Mouse (Mus musculus): ENCODE data around the gene Elf1. TPM values are rescaled to one million over a fixed set of nuclear protein-coding genes. Genes with fewer than 3 reads are reported as not detected.

Gene Elf1
- polyA plus RNA-seq, 1 experiment from 2014 or later, result 18.5 TPM

GRCm38 (mm10) chr14:79486617-79486992 is 5.6 kb downstream of the Elf1 start:
- 17% methylated on average over 8 of the region's 8 CpGs for WGBS
- no peaks in the 10 kb centered on the region for H3K27me3 ChIP-seq (ENCODE audit: control insufficient read depth, insufficient read depth, low read length)

GRCm38 (mm10) chr14:79486993-79487731 is 6.2 kb downstream of the Elf1 start:
- Histone ChIP-seq H3K9ac (ENCODE audit: low read depth, low read length) (peak overlapping the region; percentile 35; the same call in 1 of the 2 replicates), H3K4me2 (replicated peaks; ENCODE audit: low read depth, low read length) (peak overlapping the region; percentile 53), H3K9me3 (ENCODE audit: control insufficient read depth, low read length) (no peaks in the 10 kb centered on the region), H3K27me3 (ENCODE audit: control insufficient read depth, insufficient read depth, low read length) (no peaks in the 10 kb centered on the region), H3K27ac (ENCODE audit: low read depth, low read length) (peak overlapping the region; percentile 18; the same call in 1 of the 2 replicates), H3K4me3 (ENCODE audit: low read length) (peak overlapping the region; percentile 31), H3K36me3 (ENCODE audit: control insufficient read depth, insufficient read depth, low read length) (no peaks in the 10 kb centered on the region), H3K4me1 (ENCODE audit: control insufficient read depth, insufficient read depth, low read length) (peaks cover 22% of the 10 kb centered on the region)
- peak; percentile 45 for ATAC-seq (ENCODE audit: low FRiP score, low TSS enrichment)
- 5% methylated on average over 19 of the region's 19 CpGs for WGBS

More at GRCm38 (mm10) chr14:79486617-79486992, 5.6 kb downstream of the Elf1 start:
- H3K36me3 ChIP-seq (ENCODE audit: control insufficient read depth, insufficient read depth, low read length), result no peaks in the 10 kb centered on the region
- H3K4me2 ChIP-seq (replicated peaks; ENCODE audit: low read depth, low read length), result peak overlapping the region; percentile 53
- peak overlapping the region; percentile 35; the same call in 1 of the 2 replicates for H3K9ac ChIP-seq (ENCODE audit: low read depth, low read length)
- H3K4me3 ChIP-seq (ENCODE audit: low read length), result peak overlapping the region; percentile 31; the same call in 1 of the 2 replicates
- ATAC-seq (ENCODE audit: low FRiP score, low TSS enrichment), result no peak
- no peaks in the 10 kb centered on the region for H3K9me3 ChIP-seq (ENCODE audit: control insufficient read depth, low read length)
- H3K4me1 ChIP-seq (ENCODE audit: control insufficient read depth, insufficient read depth, low read length), result peaks cover 22% of the 10 kb centered on the region
- peak overlapping the region; percentile 18; the same call in 1 of the 2 replicates for H3K27ac ChIP-seq (ENCODE audit: low read depth, low read length)

- H3K27me3 ChIP-seq (ENCODE audit: control insufficient read depth, insufficient read depth, low read length), result no peaks in the 10 kb centered on the region
- no peak overlapping the region for H3K27ac ChIP-seq (ENCODE audit: low read depth, low read length)
- H3K4me1 ChIP-seq (ENCODE audit: control insufficient read depth, insufficient read depth, low read length), result peaks cover 13% of the 10 kb centered on the region; the same call in 1 of the 2 replicates
- WGBS, result 53% methylated on average over 9 of the region's 9 CpGs
- no peak for ATAC-seq (ENCODE audit: low FRiP score, low TSS enrichment)
- no peak overlapping the region for H3K4me3 ChIP-seq (ENCODE audit: low read length)
- H3K4me2 ChIP-seq (replicated peaks; ENCODE audit: low read depth, low read length), result no peak overlapping the region
- no peak overlapping the region for H3K9ac ChIP-seq (ENCODE audit: low read depth, low read length)
- H3K36me3 ChIP-seq (ENCODE audit: control insufficient read depth, insufficient read depth, low read length), result no peaks in the 10 kb centered on the region
- no peaks in the 10 kb centered on the region for H3K9me3 ChIP-seq (ENCODE audit: control insufficient read depth, low read length)
Measured at GRCm38 (mm10) chr14:79488531-79488930, 7.5 kb downstream of the Elf1 start.

GRCm38 (mm10) chr14:79489150-79489549 is 8.2 kb downstream of the Elf1 start:
- no peaks in the 10 kb centered on the region for H3K36me3 ChIP-seq (ENCODE audit: control insufficient read depth, insufficient read depth, low read length)
- H3K27me3 ChIP-seq (ENCODE audit: control insufficient read depth, insufficient read depth, low read length), result no peaks in the 10 kb centered on the region
- no peak overlapping the region for H3K9ac ChIP-seq (ENCODE audit: low read depth, low read length)
- no peaks in the 10 kb centered on the region for H3K9me3 ChIP-seq (ENCODE audit: control insufficient read depth, low read length)
- no peak overlapping the region for H3K27ac ChIP-seq (ENCODE audit: low read depth, low read length)
- no peak for ATAC-seq (ENCODE audit: low FRiP score, low TSS enrichment)
- H3K4me3 ChIP-seq (ENCODE audit: low read length), result no peak overlapping the region
- WGBS, result 71% methylated on average over 12 of the region's 12 CpGs
- peaks cover 13% of the 10 kb centered on the region; the same call in 1 of the 2 replicates for H3K4me1 ChIP-seq (ENCODE audit: control insufficient read depth, insufficient read depth, low read length)
- H3K4me2 ChIP-seq (replicated peaks; ENCODE audit: low read depth, low read length), result no peak overlapping the region

GRCm38 (mm10) chr14:79490246-79490645 is 9.3 kb downstream of the Elf1 start:
- ATAC-seq (ENCODE audit: low FRiP score, low TSS enrichment), result no peak
- no peak overlapping the region for H3K9ac ChIP-seq (ENCODE audit: low read depth, low read length)
- no peak overlapping the region for H3K27ac ChIP-seq (ENCODE audit: low read depth, low read length)
- 69% methylated on average over 3 of the region's 3 CpGs for WGBS
- H3K36me3 ChIP-seq (ENCODE audit: control insufficient read depth, insufficient read depth, low read length), result no peaks in the 10 kb centered on the region
- H3K9me3 ChIP-seq (ENCODE audit: control insufficient read depth, low read length), result no peaks in the 10 kb centered on the region
- H3K27me3 ChIP-seq (ENCODE audit: control insufficient read depth, insufficient read depth, low read length), result no peaks in the 10 kb centered on the region
- H3K4me2 ChIP-seq (replicated peaks; ENCODE audit: low read depth, low read length), result no peak overlapping the region
- no peak overlapping the region for H3K4me3 ChIP-seq (ENCODE audit: low read length)
- H3K4me1 ChIP-seq (ENCODE audit: control insufficient read depth, insufficient read depth, low read length), result peaks cover 13% of the 10 kb centered on the region; the same call in 1 of the 2 replicates

GRCm38 (mm10) chr14:79494349-79494748 is 13.4 kb downstream of the Elf1 start:
- no peak overlapping the region for H3K4me2 ChIP-seq (replicated peaks; ENCODE audit: low read depth, low read length)
- H3K9me3 ChIP-seq (ENCODE audit: control insufficient read depth, low read length), result no peaks in the 10 kb centered on the region
- H3K4me1 ChIP-seq (ENCODE audit: control insufficient read depth, insufficient read depth, low read length), result no peaks in the 10 kb centered on the region
- H3K4me3 ChIP-seq (ENCODE audit: low read length), result no peak overlapping the region
- no peak overlapping the region for H3K9ac ChIP-seq (ENCODE audit: low read depth, low read length)
- WGBS, result 74% methylated on average over 6 of the region's 6 CpGs
- no peak overlapping the region for H3K27ac ChIP-seq (ENCODE audit: low read depth, low read length)
- no peak for ATAC-seq (ENCODE audit: low FRiP score, low TSS enrichment)
- no peaks in the 10 kb centered on the region for H3K36me3 ChIP-seq (ENCODE audit: control insufficient read depth, insufficient read depth, low read length)
- H3K27me3 ChIP-seq (ENCODE audit: control insufficient read depth, insufficient read depth, low read length), result no peaks in the 10 kb centered on the region

- H3K36me3 ChIP-seq (ENCODE audit: control insufficient read depth, insufficient read depth, low read length), result no peaks in the 10 kb centered on the region
- H3K4me2 ChIP-seq (replicated peaks; ENCODE audit: low read depth, low read length), result no peak overlapping the region
- H3K4me3 ChIP-seq (ENCODE audit: low read length), result no peak overlapping the region
- H3K27me3 ChIP-seq (ENCODE audit: control insufficient read depth, insufficient read depth, low read length), result no peaks in the 10 kb centered on the region
- H3K9me3 ChIP-seq (ENCODE audit: control insufficient read depth, low read length), result no peaks in the 10 kb centered on the region; the same call in 1 of the 2 replicates
- H3K9ac ChIP-seq (ENCODE audit: low read depth, low read length), result no peak overlapping the region
- WGBS, result 78% methylated on average over 9 of the region's 9 CpGs
- H3K4me1 ChIP-seq (ENCODE audit: control insufficient read depth, insufficient read depth, low read length), result no peaks in the 10 kb centered on the region
- no peak overlapping the region for H3K27ac ChIP-seq (ENCODE audit: low read depth, low read length)
- no peak for ATAC-seq (ENCODE audit: low FRiP score, low TSS enrichment)
Measured at GRCm38 (mm10) chr14:79499326-79499725, 18.3 kb downstream of the Elf1 start.

GRCm38 (mm10) chr14:79500756-79501155 is 19.8 kb downstream of the Elf1 start:
- 74% methylated on average over 4 of the region's 4 CpGs for WGBS
- Histone ChIP-seq H3K36me3 (ENCODE audit: control insufficient read depth, insufficient read depth, low read length) (no peaks in the 10 kb centered on the region), H3K9me3 (ENCODE audit: control insufficient read depth, low read length) (no peaks in the 10 kb centered on the region; the same call in 1 of the 2 replicates), H3K4me2 (replicated peaks; ENCODE audit: low read depth, low read length) (no peak overlapping the region), H3K4me1 (ENCODE audit: control insufficient read depth, insufficient read depth, low read length) (no peaks in the 10 kb centered on the region), H3K9ac (ENCODE audit: low read depth, low read length) (no peak overlapping the region), H3K4me3 (ENCODE audit: low read length) (no peak overlapping the region), H3K27ac (ENCODE audit: low read depth, low read length) (no peak overlapping the region), H3K27me3 (ENCODE audit: control insufficient read depth, insufficient read depth, low read length) (no peaks in the 10 kb centered on the region)
- ATAC-seq (ENCODE audit: low FRiP score, low TSS enrichment), result no peak

- Histone ChIP-seq H3K9me3 (ENCODE audit: control insufficient read depth, low read length) (no peaks in the 10 kb centered on the region; the same call in 1 of the 2 replicates), H3K27me3 (ENCODE audit: control insufficient read depth, insufficient read depth, low read length) (no peaks in the 10 kb centered on the region), H3K36me3 (ENCODE audit: control insufficient read depth, insufficient read depth, low read length) (no peaks in the 10 kb centered on the region), H3K4me1 (ENCODE audit: control insufficient read depth, insufficient read depth, low read length) (no peaks in the 10 kb centered on the region), H3K4me3 (ENCODE audit: low read length) (no peak overlapping the region), H3K27ac (ENCODE audit: low read depth, low read length) (no peak overlapping the region), H3K4me2 (replicated peaks; ENCODE audit: low read depth, low read length) (no peak overlapping the region), H3K9ac (ENCODE audit: low read depth, low read length) (no peak overlapping the region)
- ATAC-seq (ENCODE audit: low FRiP score, low TSS enrichment), result no peak
- WGBS, result 72% methylated on average over 5 of the region's 5 CpGs
Measured at GRCm38 (mm10) chr14:79503371-79504075, 22.5 kb downstream of the Elf1 start.
